Mouse (Mus musculus): ENCODE data around the gene Sugct. TPM values are rescaled to one million over a fixed set of nuclear protein-coding genes. Genes with fewer than 3 reads are reported as not detected.
"Not testable (repeated sequence)": the region's sequence is repeated elsewhere in the genome, so short reads cannot be mapped to it uniquely, and the experiment has no call there.

The Sugct gene
- total RNA-seq, 2 experiments from 2014 or later: 2.1 to 2.3 TPM

DNA sequence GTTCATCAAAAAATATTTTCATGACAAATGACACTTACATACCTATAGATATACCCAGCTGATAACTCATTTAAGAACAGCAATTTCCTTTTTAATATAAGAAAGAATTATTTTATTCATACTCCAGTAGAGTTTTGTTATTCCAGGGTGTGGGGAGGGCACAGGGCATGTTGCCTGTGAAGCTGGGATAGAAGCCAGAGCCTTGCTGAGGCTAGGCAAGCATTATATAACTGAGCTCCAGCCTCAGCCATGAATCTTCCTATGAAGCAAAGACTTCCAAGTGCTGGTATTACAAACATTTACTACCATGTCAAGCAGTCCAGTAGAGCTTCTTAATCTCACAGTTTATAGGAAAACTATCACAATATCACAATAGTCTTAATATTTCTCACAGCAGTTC lies 70.4 kb downstream of the Sugct start:
- intact Hi-C loops (cut with DNase I): no loop called here
- DNase-seq (ENCODE audit: low spot score in 2 of 2): no peak

DNA sequence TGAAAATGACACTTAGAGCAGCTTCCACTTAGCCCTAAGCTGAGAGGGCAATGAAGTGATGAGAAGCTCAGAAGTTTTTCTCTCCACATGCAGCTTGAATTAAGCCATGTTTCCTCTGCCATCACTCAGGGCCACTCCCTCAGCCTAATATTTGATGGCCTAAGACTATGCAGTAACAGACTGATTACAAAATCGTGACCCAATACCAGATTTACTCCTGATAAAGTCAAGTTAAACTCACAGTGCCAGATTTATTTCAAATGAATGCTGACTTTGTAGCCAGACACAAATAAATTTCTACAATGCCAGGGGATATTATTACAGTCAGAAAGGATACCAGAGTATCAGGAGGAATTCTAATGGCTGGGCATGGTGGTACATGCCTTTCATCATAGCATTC lies 89.1 kb downstream of the Sugct start:
- DNase-seq (ENCODE audit: low spot score in 2 of 2): no peak
- intact Hi-C loops (cut with DNase I): no loop called here

DNA sequence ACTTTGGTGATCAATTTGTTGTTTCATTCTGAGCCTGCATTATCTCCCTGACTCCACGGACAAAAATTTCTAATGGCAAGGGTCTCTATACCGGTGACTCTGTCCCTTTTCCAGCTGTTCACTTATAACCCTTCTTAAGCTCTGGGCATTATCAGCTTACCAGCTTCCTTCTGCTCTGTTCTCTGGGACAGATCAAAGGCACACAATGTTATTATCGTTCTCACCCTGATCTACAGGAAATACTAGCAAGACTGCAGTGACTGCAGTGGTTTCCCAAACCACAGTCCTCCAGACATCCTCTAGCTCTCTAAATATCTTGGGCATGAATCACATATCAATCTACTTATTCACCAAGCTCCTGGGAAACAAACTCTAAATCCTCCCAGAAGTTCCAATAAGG lies 90.7 kb downstream of the Sugct start:
- intact Hi-C loops (cut with DNase I): no loop called here
- DNase-seq (ENCODE audit: low spot score in 2 of 2): no peak

DNA sequence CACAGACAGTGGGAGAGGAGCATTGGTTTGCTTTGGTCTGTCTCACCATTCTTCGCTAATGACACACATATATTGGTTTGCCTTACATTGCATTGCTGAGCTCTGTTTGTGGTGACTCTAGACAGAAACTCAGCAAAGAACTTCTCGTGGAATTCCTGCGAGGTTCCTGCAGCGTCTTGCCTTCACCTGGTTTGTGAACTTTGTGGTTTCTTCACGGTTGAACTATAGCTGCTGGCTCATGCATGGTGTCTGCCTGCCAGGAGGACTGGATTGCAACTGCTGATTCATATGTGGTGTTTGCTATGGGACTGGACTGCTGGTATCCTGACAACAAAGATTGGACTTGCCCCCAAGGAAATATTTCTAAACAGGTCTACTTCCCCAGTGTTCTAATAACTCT lies 91.6 kb downstream of the Sugct start:
- DNase-seq (ENCODE audit: low spot score in 2 of 2): no peak
- intact Hi-C loops (cut with DNase I): no loop called here

DNA sequence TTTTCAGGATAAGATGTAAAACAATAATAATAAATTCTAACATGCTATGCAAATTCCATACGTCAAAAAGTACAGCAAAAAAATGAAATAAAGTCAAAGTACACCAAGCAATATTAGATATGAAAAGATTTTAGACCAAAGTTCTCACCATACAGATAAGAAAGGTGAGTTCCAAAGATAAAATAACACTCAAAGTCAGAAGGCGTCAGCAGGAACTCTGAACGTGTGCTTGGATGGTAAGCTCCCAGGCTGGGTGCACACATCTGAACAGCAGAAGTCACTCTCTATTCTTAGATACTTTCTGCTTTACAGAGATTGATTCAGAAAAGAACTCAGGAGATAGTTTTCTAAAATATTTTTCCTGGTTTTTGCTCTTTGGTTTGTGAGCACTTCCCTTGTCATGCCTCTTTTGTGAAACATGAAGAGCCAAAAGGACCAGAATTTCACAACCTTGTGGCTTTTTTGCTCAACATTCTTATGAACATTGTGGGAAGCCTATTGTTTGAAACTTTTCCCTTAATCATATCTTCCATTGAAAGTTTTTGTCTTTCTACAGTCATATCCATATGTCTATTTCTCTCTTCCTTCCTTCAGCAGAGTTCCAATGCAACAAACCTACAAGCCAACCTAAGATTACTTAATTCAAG lies 110.0 kb downstream of the Sugct start:
- intact Hi-C loops (cut with DNase I): no loop called here
- DNase-seq (ENCODE audit: low spot score in 2 of 2): no peak

DNA sequence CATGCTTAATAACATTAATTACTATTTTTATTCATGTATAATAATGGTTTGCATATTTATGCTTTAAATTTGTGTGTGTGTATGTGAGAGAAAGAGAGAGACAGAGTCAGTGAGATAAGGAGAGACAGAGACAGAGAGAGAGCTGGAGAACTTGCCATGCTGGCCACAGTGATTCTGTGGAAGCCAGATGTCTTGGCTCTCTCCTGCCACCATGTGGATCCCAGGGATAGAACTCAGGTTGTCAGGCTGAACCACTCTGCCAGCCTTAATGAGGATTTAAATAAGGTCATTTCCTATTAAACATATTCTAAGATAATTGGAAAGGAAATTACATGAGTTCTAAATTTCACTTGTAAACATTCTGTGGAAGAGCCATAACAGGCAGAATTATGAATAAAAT lies 110.5 kb downstream of the Sugct start:
- intact Hi-C loops (cut with DNase I): loop anchor here (1.0 to 5.0 kb wide), 2 partner anchors 1578 to 1601 kb away; no protein-coding TSS in a partner anchor
- peak; percentile 29 to 42 for DNase-seq (ENCODE audit: low spot score in 2 of 2)

DNA sequence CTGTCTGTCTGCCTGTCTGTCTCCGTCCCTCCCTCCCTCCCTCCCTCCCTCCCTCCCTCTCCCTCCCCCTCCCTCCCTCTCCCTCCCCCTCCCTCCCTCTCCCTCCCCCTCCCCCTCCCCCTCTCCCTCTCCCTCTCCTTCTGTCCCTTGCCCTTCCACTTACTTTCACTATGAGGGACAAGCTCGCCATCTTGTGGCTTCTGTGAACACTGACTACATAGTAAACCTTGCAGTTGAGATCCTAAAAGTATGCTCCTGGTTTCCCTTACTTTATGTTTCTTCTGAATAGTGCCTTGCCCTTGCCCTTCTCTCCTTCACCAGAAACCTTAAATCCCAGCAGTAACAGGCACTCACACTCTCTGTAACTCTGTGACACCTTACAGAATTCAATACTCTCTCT lies 113.7 kb downstream of the Sugct start:
- intact Hi-C loops (cut with DNase I): loop anchor here (5.0 kb wide), 1 partner anchor 1574 kb away; no protein-coding TSS in a partner anchor
- DNase-seq (ENCODE audit: low spot score in 2 of 2): peak; percentile 26 to 44

- no peak for DNase-seq (ENCODE audit: low spot score in 2 of 2)
- intact Hi-C loops (cut with DNase I): no loop called here
Observed at GRCm38 (mm10) chr13:17559357-17559756, 136.0 kb downstream of the Sugct start.

DNA sequence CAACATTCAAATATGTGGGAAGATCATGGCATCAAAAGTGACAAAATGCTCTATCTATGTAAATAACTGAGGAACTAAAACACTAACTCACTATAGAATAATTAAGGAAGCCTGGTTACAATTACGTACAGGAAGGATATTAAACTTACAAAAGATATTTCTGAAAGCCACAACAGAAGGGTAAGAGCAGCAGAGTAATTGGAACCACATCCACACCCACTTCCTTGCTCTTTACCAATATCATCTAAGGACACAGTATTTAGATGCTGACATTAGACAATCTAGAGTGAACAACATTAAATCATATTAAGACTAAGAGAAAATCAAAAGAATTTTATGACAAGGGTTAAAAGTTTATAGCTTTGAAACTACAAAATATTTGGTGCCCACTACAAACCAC lies 159.0 kb downstream of the Sugct start:
- DNase-seq (ENCODE audit: low spot score in 2 of 2): no peak
- intact Hi-C loops (cut with DNase I): no loop called here

GRCm38 (mm10) chr13:17534871-17535270 lies 160.5 kb downstream of the Sugct start:
- no peak for DNase-seq (ENCODE audit: low spot score in 2 of 2)
- intact Hi-C loops (cut with DNase I): no loop called here

DNA sequence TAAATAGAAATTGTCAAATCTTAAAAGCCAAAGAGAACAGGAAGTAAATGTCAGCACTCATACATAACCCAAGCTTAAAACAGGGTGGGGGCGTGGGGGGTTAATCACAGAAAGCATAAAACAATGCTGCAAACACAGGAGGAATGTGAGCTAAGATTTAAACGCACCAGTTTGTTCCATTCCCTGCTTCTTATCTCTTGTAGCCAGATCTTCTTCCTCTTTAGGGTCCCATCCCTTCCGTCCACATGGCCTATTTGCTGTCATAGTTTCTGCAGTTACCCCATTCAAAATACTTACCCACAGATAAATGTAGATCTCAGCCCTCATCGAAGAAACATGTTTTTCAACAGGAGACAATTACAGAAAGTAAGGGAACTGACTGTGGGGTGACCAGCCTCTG lies 160.9 kb downstream of the Sugct start:
- DNase-seq (ENCODE audit: low spot score in 2 of 2): no peak
- intact Hi-C loops (cut with DNase I): no loop called here

GRCm38 (mm10) chr13:17511184-17511778 lies 184.1 kb downstream of the Sugct start:
- DNase-seq (ENCODE audit: low spot score in 2 of 2): peak in 1 of 2 experiments; percentile 1
- intact Hi-C loops (cut with DNase I): no loop called here

GRCm38 (mm10) chr13:17494936-17495335 lies 200.4 kb downstream of the Sugct start:
- DNase-seq (ENCODE audit: low spot score in 2 of 2): peak in 1 of 2 experiments; percentile 56
- intact Hi-C loops (cut with DNase I): no loop called here

- DNase-seq (ENCODE audit: low spot score in 2 of 2): no peak
- intact Hi-C loops (cut with DNase I): no loop called here
Observed at GRCm38 (mm10) chr13:17494056-17494574, 201.2 kb downstream of the Sugct start.

GRCm38 (mm10) chr13:17457981-17458380 lies 237.4 kb downstream of the Sugct start:
- DNase-seq (ENCODE audit: low spot score in 2 of 2); intact Hi-C loops (cut with DNase I): not testable (repeated sequence)

DNA sequence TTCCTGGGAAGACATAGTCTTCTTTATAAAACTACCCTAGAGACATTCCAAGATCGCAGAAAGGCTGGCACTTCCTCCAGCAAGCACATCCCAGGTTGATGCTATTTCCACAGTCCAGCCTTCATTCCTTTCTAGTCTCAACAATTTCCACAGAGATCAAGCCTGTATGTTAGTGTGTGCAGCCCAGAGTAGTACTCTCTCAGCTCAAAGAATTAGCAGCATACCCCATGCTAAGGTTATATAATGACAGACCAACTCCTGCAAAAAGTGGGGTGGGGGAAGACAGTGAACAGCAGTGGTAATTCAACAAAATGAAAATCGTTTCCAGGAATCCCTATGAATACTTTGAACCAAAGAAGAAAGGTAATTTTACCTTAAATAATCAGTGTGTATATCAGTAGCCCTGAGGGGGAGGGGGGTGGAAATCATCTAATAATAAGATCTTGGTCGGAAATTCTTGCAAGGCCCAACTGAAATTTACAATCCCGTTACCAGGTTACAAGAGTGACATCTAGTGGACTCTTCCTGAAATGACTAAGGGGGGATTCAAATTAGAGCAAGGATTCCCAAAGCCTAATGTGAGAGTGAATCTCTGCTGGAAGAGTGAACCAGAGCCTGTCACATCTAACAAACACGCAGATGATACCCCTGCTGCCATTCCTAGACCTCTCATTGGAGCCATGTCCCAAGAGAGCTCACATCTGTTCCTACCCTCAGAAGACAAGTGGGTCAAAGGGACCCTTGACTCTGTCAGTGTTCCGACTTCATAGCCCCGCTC lies 263.0 kb downstream of the Sugct start:
- intact Hi-C loops (cut with DNase I): loop anchor here (1.0 to 10.0 kb wide), 4 partner anchors 668 to 1668 kb away; no protein-coding TSS in a partner anchor
- peak; percentile 52 to 79 for DNase-seq (ENCODE audit: low spot score in 2 of 2)

- intact Hi-C loops (cut with DNase I): no loop called here
- DNase-seq (ENCODE audit: low spot score in 2 of 2): no peak
Observed at GRCm38 (mm10) chr13:17421875-17422274, 273.5 kb downstream of the Sugct start.

- intact Hi-C loops (cut with DNase I): no loop called here
- no peak for DNase-seq (ENCODE audit: low spot score in 2 of 2)
Observed at GRCm38 (mm10) chr13:17420557-17420956, 274.8 kb downstream of the Sugct start.

- no peak for DNase-seq (ENCODE audit: low spot score in 2 of 2)
- intact Hi-C loops (cut with DNase I): no loop called here
Observed at GRCm38 (mm10) chr13:17342836-17343235, 352.5 kb downstream of the Sugct start.

DNA sequence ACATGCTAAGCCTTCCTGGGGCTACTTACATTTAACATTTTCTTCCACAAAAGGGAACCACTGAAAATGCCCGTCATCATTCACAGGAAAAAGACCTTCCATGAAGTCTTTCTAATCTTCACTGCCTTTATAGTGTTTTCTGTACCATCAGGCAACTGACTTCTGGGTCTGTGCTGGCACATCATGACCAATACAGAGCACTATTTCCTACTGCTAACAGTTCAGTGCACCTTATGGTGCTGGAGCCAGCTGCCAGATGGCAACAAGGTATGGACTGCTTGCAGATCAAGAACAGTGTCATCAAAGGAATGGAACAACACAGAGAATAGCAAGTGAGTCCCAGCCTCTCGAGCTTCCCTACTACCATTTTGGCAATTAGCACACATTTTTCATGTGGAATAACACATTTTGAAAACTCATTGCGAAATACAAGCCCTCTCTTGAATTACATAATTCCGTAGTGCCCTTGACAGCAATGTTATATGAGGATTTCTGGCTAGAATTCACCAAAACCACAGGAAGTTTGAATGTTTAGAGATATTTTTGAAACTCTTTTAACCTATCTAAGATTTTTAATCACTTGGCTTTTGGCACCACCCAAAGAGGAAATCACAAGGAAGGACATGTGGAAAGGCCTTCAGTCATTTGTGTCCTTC lies 359.3 kb downstream of the Sugct start:
- intact Hi-C loops (cut with DNase I): loop anchor here (1.0 kb wide), 1 partner anchor 8 kb away; no protein-coding TSS in a partner anchor
- DNase-seq (ENCODE audit: low spot score in 2 of 2): no peak
